Mouse (Mus musculus) G1E (cell line): ENCODE results near the gene Trim47. TPM values are rescaled to one million over a fixed set of nuclear protein-coding genes. Genes with fewer than 3 reads are reported as not detected.
A peak's percentile ranks its signal among the peaks of the same experiment; 100 is the strongest.

Experiments used
- ATAC-seq: 2 replicates; pipeline ENCODE4 v1.8.0; 2016; ENCODE audit warnings: mild to moderate bottlenecking; ENCODE audit not compliant: insufficient number of reproducible peaks, poor library complexity, low FRiP score, severe bottlenecking; ENCODE audit errors: extremely low read depth
- DNase-seq: peaks from one replicate; pipeline ENCODE4 v3.0.0; 2012; ENCODE audit warnings: low spot score
- H3K27me3 ChIP-seq: 2 replicates; pipeline ENCODE4 v1.6.1; 2012; ENCODE audit warnings: mild to moderate bottlenecking, low read length, inconsistent platforms; ENCODE audit not compliant: insufficient read depth
- H3K36me3 ChIP-seq: replicated peaks from 2 replicates; pipeline ENCODE3; 2012; ENCODE audit warnings: mild to moderate bottlenecking, inconsistent platforms
- H3K4me1 ChIP-seq: 2 replicates; pipeline ENCODE4 v1.6.1; 2012; ENCODE audit warnings: low read depth, low read length, inconsistent platforms, mixed read lengths; ENCODE audit not compliant: insufficient read depth
- H3K4me3 ChIP-seq: 2 replicates; pipeline ENCODE4 v1.5.1; 2012; ENCODE audit warnings: low read depth, mild to moderate bottlenecking, inconsistent platforms, low read length, moderate library complexity, mixed read lengths
- H3K9me3 ChIP-seq: replicated peaks from 2 replicates; pipeline ENCODE4 v1.6.1; 2012; ENCODE audit warnings: inconsistent platforms
- CTCF ChIP-seq: IDR thresholded peaks from 2 replicates; pipeline ENCODE4 v1.5.1; 2012; ENCODE audit warnings: low read depth, low read length, inconsistent platforms, mixed read lengths
- GATA1 ChIP-seq: IDR thresholded peaks from 2 replicates; pipeline ENCODE4 v1.6.1; 2012; ENCODE audit warnings: borderline replicate concordance, low read length, inconsistent platforms, mixed read lengths
- GATA2 ChIP-seq: IDR thresholded peaks from 2 replicates; pipeline ENCODE4 v1.6.1; 2012; ENCODE audit warnings: low read depth, low read length, inconsistent platforms, borderline replicate concordance
- POLR2AphosphoS5 ChIP-seq: IDR thresholded peaks from 2 replicates; pipeline ENCODE4 v1.6.1; 2012; ENCODE audit warnings: low read depth, low read length, inconsistent platforms; ENCODE audit not compliant: insufficient replicate concordance
- TAL1 ChIP-seq: conservative IDR thresholded peaks from 2 replicates; pipeline ENCODE4 v1.6.1; 2012; ENCODE audit warnings: low read depth, low read length, inconsistent platforms, mixed read lengths
- polyA plus RNA-seq: library from polyadenylated mRNA; stranded (reverse); fragments of >175 nt; gene quantifications from 2 replicates; pipeline ENCODE4 v1.2.3, GENCODE M21; 2012
- total RNA-seq, 2 experiments: library from RNA; stranded (forward) in 1 of 2; stranded (reverse) in 1 of 2; fragments of 200-1000 nt in 1 of 2; fragments of >200 nt in 1 of 2; fragmentation: Nextera tagmentation in 1 of 2; gene quantifications; 2 replicates each; pipeline ENCODE4 v1.2.3; 2014 to 2017

Gene Trim47
- total and polyA plus RNA-seq, 3 experiments = 0.27 TPM; not detected in 2

GRCm38 (mm10) chr11:116057237-116057881 is 69.7 kb downstream of the Trim47 start:
- ATAC-seq (peak; percentile 45), DNase-seq (peak; percentile 61)
- H3K4me1 ChIP-seq = peaks cover 58% of the 10 kb centered on the region
- H3K36me3 ChIP-seq = peaks cover 100% of the 10 kb centered on the region
- no peaks in the 10 kb centered on the region; the same call in 1 of the 2 replicates for H3K27me3 ChIP-seq
- no peak overlapping the region for H3K4me3 ChIP-seq
- no peaks in the 10 kb centered on the region for H3K9me3 ChIP-seq
- TF ChIP-seq CTCF (no peak), POLR2AphosphoS5 (no peak)

DNA sequence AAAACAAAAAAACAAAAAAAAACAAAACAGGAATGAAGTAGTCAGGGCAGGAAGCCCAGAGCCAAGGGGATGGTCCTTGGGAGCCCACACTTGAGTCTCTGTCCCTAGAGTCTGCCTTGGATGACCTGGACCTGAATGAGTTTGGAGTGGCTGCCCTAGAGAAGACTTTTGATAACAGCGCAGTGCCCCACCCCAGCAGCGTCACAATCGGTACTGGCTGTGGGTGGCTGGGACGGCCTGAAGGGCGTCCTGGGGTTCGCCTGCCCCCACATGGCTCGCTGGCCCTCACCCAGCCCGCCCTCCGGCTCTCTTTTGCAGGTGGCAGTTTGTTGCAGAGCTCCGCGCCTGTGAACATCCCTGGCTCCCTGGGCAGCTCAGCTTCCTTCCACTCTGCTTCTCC is 71.1 kb downstream of the Trim47 start:
- H3K9me3 ChIP-seq = no peaks in the 10 kb centered on the region
- DNase-seq (no peak), ATAC-seq (no peak)
- no peak overlapping the region for H3K4me3 ChIP-seq
- H3K4me1 ChIP-seq = peaks cover 48% of the 10 kb centered on the region
- H3K36me3 ChIP-seq = peaks cover 99% of the 10 kb centered on the region
- H3K27me3 ChIP-seq = no peaks in the 10 kb centered on the region; the same call in 1 of the 2 replicates
- TF ChIP-seq GATA1 = no peak
- no peak for TF ChIP-seq POLR2AphosphoS5
- no peak for TF ChIP-seq TAL1
- TF ChIP-seq GATA2 = no peak
- TF ChIP-seq CTCF = no peak

Other genes with a start within 250 kb of the Trim47 start
- gene Smim5, start 227.2 kb downstream of the Trim47 start, total RNA-seq (2014; fragmentation: Nextera tagmentation) = 8.0 and 14.7 TPM in 2 replicates
- gene Smim5, start 227.2 kb downstream of the Trim47 start, total RNA-seq (2017) = 30.0 and 38.1 TPM in 2 replicates
- 10.0 and 11.7 TPM in 2 replicates for gene Smim5, start 227.2 kb downstream of the Trim47 start, polyA plus RNA-seq
- gene Smim6, start 215.2 kb downstream of the Trim47 start, total RNA-seq (2014; fragmentation: Nextera tagmentation) = 2.4 TPM in 1 of 2 replicates, not detected in the other
- gene Smim6, start 215.2 kb downstream of the Trim47 start, total RNA-seq (2017) = 0.23 TPM in 1 of 2 replicates, not detected in the other
- gene Smim6, start 215.2 kb downstream of the Trim47 start, polyA plus RNA-seq = not detected in 2 replicates
- gene Sap30bp, start 193.9 kb downstream of the Trim47 start, total RNA-seq (2014; fragmentation: Nextera tagmentation) = 28.7 and 30.8 TPM in 2 replicates
- gene Sap30bp, start 193.9 kb downstream of the Trim47 start, total RNA-seq (2017) = 110 and 131 TPM in 2 replicates
- gene Sap30bp, start 193.9 kb downstream of the Trim47 start, polyA plus RNA-seq = 23.4 and 27.8 TPM in 2 replicates
- 17.4 and 24.9 TPM in 2 replicates for gene Recql5, start 193.7 kb downstream of the Trim47 start, total RNA-seq (2014; fragmentation: Nextera tagmentation)
- gene Recql5, start 193.7 kb downstream of the Trim47 start, total RNA-seq (2017) = 16.0 and 23.6 TPM in 2 replicates
- gene Recql5, start 193.7 kb downstream of the Trim47 start, polyA plus RNA-seq = 17.3 and 17.4 TPM in 2 replicates
- not detected in 2 replicates for gene Itgb4, start 152.5 kb downstream of the Trim47 start, total RNA-seq (2014; fragmentation: Nextera tagmentation)
- gene Itgb4, start 152.5 kb downstream of the Trim47 start, total RNA-seq (2017) = 0.05 and 0.06 TPM in 2 replicates
- 0.13 and 0.17 TPM in 2 replicates for gene Itgb4, start 152.5 kb downstream of the Trim47 start, polyA plus RNA-seq
- 15.4 and 22.0 TPM in 2 replicates for gene Galk1, start 114.5 kb downstream of the Trim47 start, total RNA-seq (2014; fragmentation: Nextera tagmentation)
- 54.5 and 69.9 TPM in 2 replicates for gene Galk1, start 114.5 kb downstream of the Trim47 start, total RNA-seq (2017)
- 148 and 177 TPM in 2 replicates for gene Galk1, start 114.5 kb downstream of the Trim47 start, polyA plus RNA-seq
- gene H3f3b, start 99.2 kb downstream of the Trim47 start, total RNA-seq (2014; fragmentation: Nextera tagmentation) = 692 and 699 TPM in 2 replicates
- 721 and 745 TPM in 2 replicates for gene H3f3b, start 99.2 kb downstream of the Trim47 start, total RNA-seq (2017)
- gene H3f3b, start 99.2 kb downstream of the Trim47 start, polyA plus RNA-seq = 230 and 336 TPM in 2 replicates
- gene Unk, start 96.9 kb downstream of the Trim47 start, total RNA-seq (2014; fragmentation: Nextera tagmentation) = 50.1 and 58.1 TPM in 2 replicates
- 17.2 and 19.8 TPM in 2 replicates for gene Unk, start 96.9 kb downstream of the Trim47 start, total RNA-seq (2017)
- 65.2 and 80.7 TPM in 2 replicates for gene Unk, start 96.9 kb downstream of the Trim47 start, polyA plus RNA-seq
- gene Unc13d, start 49.2 kb downstream of the Trim47 start, total RNA-seq (2014; fragmentation: Nextera tagmentation) = 26.1 and 31.4 TPM in 2 replicates
- gene Unc13d, start 49.2 kb downstream of the Trim47 start, total RNA-seq (2017) = 63.5 and 81.7 TPM in 2 replicates
- 126 and 144 TPM in 2 replicates for gene Unc13d, start 49.2 kb downstream of the Trim47 start, polyA plus RNA-seq
- 160 and 169 TPM in 2 replicates for gene Wbp2, start 40.2 kb downstream of the Trim47 start, total RNA-seq (2014; fragmentation: Nextera tagmentation)
- 55.9 and 61.6 TPM in 2 replicates for gene Wbp2, start 40.2 kb downstream of the Trim47 start, total RNA-seq (2017)
- 499 and 545 TPM in 2 replicates for gene Wbp2, start 40.2 kb downstream of the Trim47 start, polyA plus RNA-seq
- gene Trim65, start 3.9 kb upstream of the Trim47 start, total RNA-seq (2014; fragmentation: Nextera tagmentation) = not detected in 2 replicates
- gene Trim65, start 3.9 kb upstream of the Trim47 start, total RNA-seq (2017) = 0.05 and 0.12 TPM in 2 replicates
- not detected in 2 replicates for gene Trim65, start 3.9 kb upstream of the Trim47 start, polyA plus RNA-seq
- 99.3 and 125 TPM in 2 replicates for gene Mrpl38, start 11.7 kb upstream of the Trim47 start, total RNA-seq (2014; fragmentation: Nextera tagmentation)
- 38.3 and 45.7 TPM in 2 replicates for gene Mrpl38, start 11.7 kb upstream of the Trim47 start, total RNA-seq (2017)
- gene Mrpl38, start 11.7 kb upstream of the Trim47 start, polyA plus RNA-seq = 144 and 150 TPM in 2 replicates
- 42.2 and 50.9 TPM in 2 replicates for gene Fbf1, start 41.0 kb upstream of the Trim47 start, total RNA-seq (2014; fragmentation: Nextera tagmentation)
- 25.0 and 35.9 TPM in 2 replicates for gene Fbf1, start 41.0 kb upstream of the Trim47 start, total RNA-seq (2017)
- 23.6 and 26.4 TPM in 2 replicates for gene Fbf1, start 41.0 kb upstream of the Trim47 start, polyA plus RNA-seq
- gene Ten1, start 71.6 kb upstream of the Trim47 start, total RNA-seq (2014; fragmentation: Nextera tagmentation) = 17.8 and 23.1 TPM in 2 replicates
- 47.6 and 47.8 TPM in 2 replicates for gene Ten1, start 71.6 kb upstream of the Trim47 start, total RNA-seq (2017)
- gene Ten1, start 71.6 kb upstream of the Trim47 start, polyA plus RNA-seq = 95.8 and 99.2 TPM in 2 replicates
- gene Acox1, start 71.8 kb upstream of the Trim47 start, total RNA-seq (2014; fragmentation: Nextera tagmentation) = 34.0 and 35.6 TPM in 2 replicates
- 51.2 and 55.8 TPM in 2 replicates for gene Acox1, start 71.8 kb upstream of the Trim47 start, total RNA-seq (2017)
- 2.5 and 2.8 TPM in 2 replicates for gene Acox1, start 71.8 kb upstream of the Trim47 start, polyA plus RNA-seq
- not detected in 2 replicates for gene Evpl, start 110.9 kb upstream of the Trim47 start, total RNA-seq (2014; fragmentation: Nextera tagmentation)
- 0.05 TPM in 1 of 2 replicates, not detected in the other for gene Evpl, start 110.9 kb upstream of the Trim47 start, total RNA-seq (2017)
- gene Evpl, start 110.9 kb upstream of the Trim47 start, polyA plus RNA-seq = 0.01 TPM in 2 replicates
- gene Srp68, start 147.0 kb upstream of the Trim47 start, total RNA-seq (2014; fragmentation: Nextera tagmentation) = 78.0 and 79.1 TPM in 2 replicates
- gene Srp68, start 147.0 kb upstream of the Trim47 start, total RNA-seq (2017) = 25.2 and 35.1 TPM in 2 replicates
- gene Srp68, start 147.0 kb upstream of the Trim47 start, polyA plus RNA-seq = 49.3 and 52.1 TPM in 2 replicates
- not detected in 2 replicates for gene Galr2, start 153.7 kb upstream of the Trim47 start, total RNA-seq (2014; fragmentation: Nextera tagmentation)
- 0.23 and 0.38 TPM in 2 replicates for gene Galr2, start 153.7 kb upstream of the Trim47 start, total RNA-seq (2017)
- not detected in 2 replicates for gene Galr2, start 153.7 kb upstream of the Trim47 start, polyA plus RNA-seq
- gene Exoc7, start 180.0 kb upstream of the Trim47 start, total RNA-seq (2014; fragmentation: Nextera tagmentation) = 30.9 and 39.5 TPM in 2 replicates
- 18.6 and 32.1 TPM in 2 replicates for gene Exoc7, start 180.0 kb upstream of the Trim47 start, total RNA-seq (2017)
- 13.1 and 13.6 TPM in 2 replicates for gene Exoc7, start 180.0 kb upstream of the Trim47 start, polyA plus RNA-seq
- not detected in 2 replicates for gene Foxj1, start 208.2 kb upstream of the Trim47 start, total RNA-seq (2014; fragmentation: Nextera tagmentation)
- 0.11 and 0.29 TPM in 2 replicates for gene Foxj1, start 208.2 kb upstream of the Trim47 start, total RNA-seq (2017)
- 0.05 and 0.11 TPM in 2 replicates for gene Foxj1, start 208.2 kb upstream of the Trim47 start, polyA plus RNA-seq